Mouse (Mus musculus) kidney, adult 8-10 months (tissue): ENCODE measurements around the gene Gm37596.
"Not testable (repeated sequence)": the region's sequence is repeated elsewhere in the genome, so short reads cannot be mapped to it uniquely, and the experiment has no call there.

Experiments used
- DNase-seq, 2 experiments: peaks; one replicate each; pipeline ENCODE4 v3.0.0; 2022

Gm37596 gene

DNA sequence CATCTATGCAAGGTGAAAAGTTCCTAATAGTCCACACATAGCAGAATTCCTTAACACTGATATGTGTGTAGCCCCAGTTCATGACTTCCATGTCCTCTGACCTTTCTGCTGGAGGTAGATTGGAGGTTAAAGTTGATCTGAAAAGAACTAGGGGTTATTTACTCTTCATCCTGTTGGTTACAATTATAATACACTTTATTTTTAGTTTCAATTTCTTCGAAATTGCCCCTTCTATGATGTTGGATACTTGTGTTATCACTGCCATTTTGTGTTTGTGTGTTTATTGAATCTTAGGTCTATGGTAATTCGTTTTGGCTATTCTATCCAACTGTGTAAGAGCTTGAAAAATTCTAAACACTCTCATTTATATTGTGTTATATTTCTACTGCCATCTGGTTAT lies at the start of gene Gm37596:
TSS of gene Gm37596 (minus strand) at position 101 of the 400 bp plus-strand sequence.
- DNase-seq, result not testable (repeated sequence)

GRCm38 (mm10) chr3:93708969-93709637 lies 16.2 kb upstream of the Gm37596 start:
- DNase-seq, result not testable (repeated sequence)

DNA sequence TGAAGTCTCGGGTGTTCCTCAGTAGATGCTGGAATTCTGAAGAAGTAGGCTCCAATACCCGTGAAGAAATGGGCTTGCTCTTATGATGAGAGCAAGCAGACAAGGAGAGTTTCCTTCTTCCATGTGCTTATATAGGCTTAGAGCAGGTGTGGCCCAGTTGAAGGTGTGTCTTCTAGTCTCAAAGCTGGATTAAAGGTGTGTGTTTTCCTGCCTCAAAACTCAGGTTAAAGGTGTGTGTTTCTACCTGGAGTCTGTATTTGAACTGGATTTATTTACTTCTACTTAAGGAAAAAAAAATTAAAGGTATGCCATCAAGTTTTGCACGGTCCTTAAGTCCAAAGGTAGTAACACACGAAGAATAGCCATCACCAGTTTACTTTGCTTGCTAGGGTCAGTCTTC lies 16.7 kb downstream of the Gm37596 start, which contains the start of gene Tdpoz1:
TSS of gene Tdpoz1 (minus strand) at position 101 of the 400 bp plus-strand sequence.
- DNase-seq, result not testable (repeated sequence)

DNA sequence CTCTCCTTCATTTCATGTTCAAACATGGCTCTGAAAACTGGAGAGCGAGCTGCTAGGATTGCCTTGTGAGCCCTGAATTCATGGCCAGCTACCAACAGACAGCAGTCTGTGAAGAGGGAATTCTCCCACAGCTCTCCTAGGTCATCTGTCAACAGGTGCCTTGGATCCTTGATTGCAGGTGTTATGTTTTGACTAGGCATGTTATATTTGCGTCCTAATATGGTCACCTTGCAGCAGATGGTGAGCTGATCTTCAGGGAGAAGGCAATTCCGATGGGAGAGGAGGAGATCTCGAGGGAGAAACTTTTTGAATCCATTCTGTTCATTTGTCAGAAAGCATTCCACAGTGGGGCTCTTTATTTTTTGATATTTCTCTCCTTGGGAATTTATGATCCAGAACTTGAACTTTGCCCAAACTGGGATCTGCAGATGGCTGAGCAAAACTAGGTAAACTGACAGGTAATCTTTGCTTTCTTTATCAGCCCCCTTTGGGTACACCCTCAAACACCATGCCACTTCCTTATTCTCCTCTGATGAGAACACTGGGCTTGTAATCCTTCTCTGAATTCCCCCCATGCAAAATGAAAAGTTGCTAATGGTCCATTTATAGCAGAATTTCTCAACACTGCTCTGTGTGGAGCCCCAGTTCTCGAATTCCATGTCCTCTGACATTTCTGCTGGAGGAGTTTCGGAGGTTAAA lies 21.9 kb downstream of the Gm37596 start:
- not testable (repeated sequence) for DNase-seq

- no peak for DNase-seq
Measured at GRCm38 (mm10) chr3:93654260-93654659, 38.6 kb downstream of the Gm37596 start.

GRCm38 (mm10) chr3:93652586-93652985 lies 40.3 kb downstream of the Gm37596 start, which contains the start of gene Tdpoz2:
Tdpoz2 (minus strand) TSS chr3:93652686.
- no peak for DNase-seq
